Mouse (Mus musculus) small intestine, adult 2 months (tissue): ENCODE results near the gene Vapb.

Source experiments
- CTCF ChIP-seq: fragments of 200-500 bp; IDR thresholded peaks from 2 replicates; pipeline ENCODE4 v1.5.1; 2012; ENCODE audit warnings: low read depth, mild to moderate bottlenecking, control low read depth, inconsistent platforms, low read length, moderate library complexity, mixed read lengths; ENCODE audit not compliant: insufficient replicate concordance, insufficient read length; ENCODE audit errors: extremely low read depth
- POLR2A ChIP-seq: fragments of 200-500 bp; IDR thresholded peaks from 2 replicates; pipeline ENCODE4 v1.6.1; 2012; ENCODE audit warnings: low read depth, mild to moderate bottlenecking, control low read depth, inconsistent platforms, low read length, moderate library complexity

DNA sequence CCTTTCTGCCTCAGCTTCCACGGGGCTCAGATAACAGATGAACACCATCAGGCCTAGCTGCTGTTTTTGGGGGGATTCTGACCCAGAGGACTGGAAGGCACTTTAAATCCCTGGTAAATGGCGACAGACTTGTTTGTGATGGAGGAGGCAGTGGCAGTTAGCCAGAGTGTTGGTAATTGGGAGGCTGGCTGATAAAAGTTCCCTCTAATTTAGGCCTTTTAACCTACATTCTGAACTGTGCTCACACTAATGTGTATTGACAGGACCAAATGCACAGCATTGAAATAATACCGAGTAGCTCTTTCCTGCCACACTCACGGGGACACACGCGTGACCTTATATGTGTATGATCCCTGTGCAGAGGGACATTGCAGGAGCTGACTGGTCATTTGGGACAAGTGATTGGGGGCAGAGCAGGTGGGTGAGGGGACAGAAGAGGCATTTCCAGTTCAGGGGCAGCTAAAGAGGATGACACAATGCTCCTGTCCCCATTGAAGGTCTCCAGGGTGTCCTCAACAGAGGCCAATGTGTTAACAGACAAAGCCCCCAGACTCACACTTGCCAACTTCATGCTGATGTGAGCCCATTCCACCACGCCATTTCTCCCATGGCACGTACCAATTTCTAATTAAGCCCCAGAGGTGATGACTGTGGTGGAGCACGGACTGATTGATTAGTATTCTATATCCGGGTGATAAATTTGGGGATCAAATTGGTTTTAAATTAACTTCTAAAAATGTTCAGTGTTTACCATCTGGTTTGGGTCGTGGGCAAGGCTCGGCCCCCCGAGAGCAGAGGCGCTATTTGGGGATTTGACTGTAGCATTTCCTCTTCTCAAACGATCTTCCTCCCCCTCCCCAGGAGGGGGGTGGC, 58.7 kb downstream of the Vapb start:
- no peak for TF ChIP-seq POLR2A
- TF ChIP-seq CTCF = no peak
